In the genomic region with DNA sequence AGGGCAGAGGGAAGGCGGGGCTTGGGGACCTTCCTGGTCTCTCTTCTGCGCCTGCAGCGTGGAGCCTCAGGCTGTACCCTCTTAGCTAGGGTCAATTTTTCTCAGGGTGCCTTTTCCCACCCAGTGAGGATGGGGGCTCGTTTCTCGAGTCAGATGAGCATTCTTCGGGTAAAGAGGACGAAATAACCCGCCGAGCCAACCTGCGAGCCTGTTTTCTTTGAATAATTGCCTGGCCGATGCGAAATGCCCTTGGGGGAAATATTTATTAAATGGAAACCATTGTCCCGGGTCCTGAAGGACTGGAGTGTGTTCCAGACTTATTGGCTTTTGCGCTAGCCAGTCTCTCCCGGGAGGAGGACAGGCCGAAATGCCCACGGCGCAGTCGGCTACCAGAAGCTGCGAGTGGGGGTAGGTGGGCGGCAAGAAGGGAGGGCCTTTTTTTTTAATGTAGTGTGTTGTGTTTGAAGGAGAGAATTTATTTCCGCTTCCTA, we compare ENCODE assay signal across 22 mouse cellular contexts. TPM values are rescaled to one million over a fixed set of nuclear protein-coding genes. Genes with fewer than 3 reads are reported as not detected.
A peak's percentile ranks its signal among the peaks of the same experiment; 100 is the strongest.
DNase-seq lines count a peak whose midpoint lies in the region; ATAC-seq and TF ChIP-seq lines count a peak whose summit lies in the region.
"Had no signal": no experiment of that assay in that cellular context is flagged by ENCODE, and none has a peak within 500 bp of the region (broad histone marks: within the 10 kb centered on the region; RNA-seq: fewer than 3 reads in every experiment).

No protein-coding gene starts in this region.

- DNase-seq in forebrain, embryonic 11.5 days (ENCODE audit: low spot score): no peak
- DNase-seq in midbrain, embryonic 10.5 days (ENCODE audit: low spot score): no peak
- no peak for DNase-seq in limb, embryonic 14.5 days (ENCODE audit: low spot score)
- no peak for DNase-seq in adrenal gland, adult 2 months
- DNase-seq in urinary bladder, postnatal 4 days (ENCODE audit: low spot score in 2 of 2): no peak
- DNase-seq in thymus, postnatal 10 days (ENCODE audit: low spot score in 2 of 2): no peak
- DNase-seq: adrenal gland, postnatal 25 days; cerebellum, adult 11 months; heart, postnatal 10 days; kidney, adult 8-10 months; lung, adult 2 months; right cerebral cortex, postnatal 14 days; thymus, adult 18-20 months had no signal

- H3K9me3 ChIP-seq in forebrain, embryonic 13.5 days (replicated peaks): no peaks in the 10 kb centered on the region
- no peaks in the 10 kb centered on the region for H3K9me3 ChIP-seq in forebrain, embryonic 11.5 days (ENCODE audit: control insufficient read depth, low read length)
- no peaks in the 10 kb centered on the region for H3K9me3 ChIP-seq in midbrain, embryonic 13.5 days
- H3K9me3 ChIP-seq in midbrain, embryonic 10.5 days (replicated peaks): no peaks in the 10 kb centered on the region
- no peaks in the 10 kb centered on the region for H3K9me3 ChIP-seq in limb, embryonic 14.5 days (ENCODE audit: control insufficient read depth, low read length)

- no peak for ATAC-seq in forebrain, embryonic 13.5 days
- no peak for ATAC-seq in forebrain, embryonic 11.5 days (replicated peaks; ENCODE audit: low FRiP score)
- ATAC-seq in midbrain, embryonic 13.5 days: no peak
- ATAC-seq in limb, embryonic 14.5 days (ENCODE audit: low FRiP score, low read depth): no peak

- H3K4me3 ChIP-seq in forebrain, embryonic 13.5 days: no peak overlapping the region
- H3K4me3 ChIP-seq in forebrain, embryonic 11.5 days (ENCODE audit: low read depth, low read length): no peak overlapping the region
- peak overlapping the region; percentile 46; the same call in 1 of the 2 replicates for H3K4me3 ChIP-seq in midbrain, embryonic 13.5 days (replicated peaks)
- H3K4me3 ChIP-seq in midbrain, embryonic 10.5 days: no peak overlapping the region; the same call in 1 of the 2 replicates
- 0 out of 2 replicates have a peak overlapping the region, but pooled peaks have one; percentile 8 for H3K4me3 ChIP-seq in limb, embryonic 14.5 days (replicated peaks; ENCODE audit: low read length)
- H3K4me3 ChIP-seq: erythroblast, embryonic 14.5 days; layer of hippocampus, adult 2 months had no signal

- under 1% methylated on average over 22 of the region's 22 CpGs for WGBS in forebrain, embryonic 13.5 days
- 1% methylated on average over 22 of the region's 22 CpGs for WGBS in forebrain, embryonic 11.5 days
- WGBS in midbrain, embryonic 13.5 days: under 1% methylated on average over 22 of the region's 22 CpGs
- 3% methylated on average over 22 of the region's 22 CpGs for WGBS in midbrain, embryonic 10.5 days
- 2% methylated on average over 22 of the region's 22 CpGs for WGBS in limb, embryonic 14.5 days

- no peak overlapping the region for H3K9ac ChIP-seq in forebrain, embryonic 13.5 days
- no peak overlapping the region for H3K9ac ChIP-seq in forebrain, embryonic 11.5 days (ENCODE audit: low read length)
- no peak overlapping the region for H3K9ac ChIP-seq in midbrain, embryonic 13.5 days (replicated peaks)
- H3K9ac ChIP-seq in limb, embryonic 14.5 days (ENCODE audit: low read depth, low read length, severe bottlenecking): no peak overlapping the region

- no peaks in the 10 kb centered on the region for H3K36me3 ChIP-seq in forebrain, embryonic 13.5 days (ENCODE audit: poor library complexity, severe bottlenecking)
- no peaks in the 10 kb centered on the region for H3K36me3 ChIP-seq in forebrain, embryonic 11.5 days (ENCODE audit: control insufficient read depth, insufficient read depth, low read length)
- H3K36me3 ChIP-seq in midbrain, embryonic 13.5 days: no peaks in the 10 kb centered on the region
- no peaks in the 10 kb centered on the region for H3K36me3 ChIP-seq in midbrain, embryonic 10.5 days
- no peaks in the 10 kb centered on the region for H3K36me3 ChIP-seq in limb, embryonic 14.5 days (ENCODE audit: control insufficient read depth, insufficient read depth, low read length)

- no peak overlapping the region for H3K27ac ChIP-seq in forebrain, embryonic 13.5 days
- H3K27ac ChIP-seq in forebrain, embryonic 11.5 days (ENCODE audit: low read depth, low read length): no peak overlapping the region
- peak overlapping the region; percentile 19 for H3K27ac ChIP-seq in midbrain, embryonic 13.5 days
- no peak overlapping the region for H3K27ac ChIP-seq in midbrain, embryonic 10.5 days (replicated peaks)
- no peak overlapping the region for H3K27ac ChIP-seq in limb, embryonic 14.5 days (replicated peaks; ENCODE audit: low read depth, low read length)
- H3K27ac ChIP-seq: layer of hippocampus, adult 2 months had no signal

- peaks cover 30% of the 10 kb centered on the region for H3K4me1 ChIP-seq in forebrain, embryonic 13.5 days
- H3K4me1 ChIP-seq in forebrain, embryonic 11.5 days (replicated peaks; ENCODE audit: control insufficient read depth, insufficient read depth, low read length): peaks cover 14% of the 10 kb centered on the region
- H3K4me1 ChIP-seq in midbrain, embryonic 13.5 days (replicated peaks): peaks cover 37% of the 10 kb centered on the region
- H3K4me1 ChIP-seq in midbrain, embryonic 10.5 days: peaks cover 43% of the 10 kb centered on the region
- H3K4me1 ChIP-seq in limb, embryonic 14.5 days (ENCODE audit: control insufficient read depth, insufficient read depth, low read length): peaks cover 9% of the 10 kb centered on the region

- no peak for TF ChIP-seq POLR2A in limb, embryonic 14.5 days (IDR thresholded peaks at IDR 0.05; ENCODE audit: borderline replicate concordance, extremely low read depth, insufficient read depth, insufficient read length)

- H3K27me3 ChIP-seq in forebrain, embryonic 13.5 days: peaks cover 97% of the 10 kb centered on the region
- H3K27me3 ChIP-seq in forebrain, embryonic 11.5 days (ENCODE audit: control insufficient read depth, insufficient read depth, low read length): peaks cover 81% of the 10 kb centered on the region
- peaks cover 100% of the 10 kb centered on the region for H3K27me3 ChIP-seq in midbrain, embryonic 13.5 days
- peaks cover 100% of the 10 kb centered on the region for H3K27me3 ChIP-seq in midbrain, embryonic 10.5 days (ENCODE audit: low read depth, poor library complexity, severe bottlenecking)
- peaks cover 83% of the 10 kb centered on the region for H3K27me3 ChIP-seq in limb, embryonic 14.5 days (ENCODE audit: control insufficient read depth, insufficient read depth, low read length)

- H3K4me2 ChIP-seq in forebrain, embryonic 13.5 days: 0 out of 2 replicates have a peak overlapping the region, but pooled peaks have one; percentile 53
- no peak overlapping the region for H3K4me2 ChIP-seq in forebrain, embryonic 11.5 days (ENCODE audit: low read depth, low read length, severe bottlenecking)
- H3K4me2 ChIP-seq in midbrain, embryonic 13.5 days (replicated peaks): peak overlapping the region; percentile 54
- no peak overlapping the region for H3K4me2 ChIP-seq in limb, embryonic 14.5 days (replicated peaks; ENCODE audit: low read depth, low read length, severe bottlenecking)

RNA-seq across cellular contexts. Expression of gene Sox14, which starts 1.1 kb away (rescaled TPM):
- polyA plus RNA-seq in forebrain, embryonic 13.5 days (2015; fragmentation: Nextera tagmentation; extraction: Ambion mirVana): 4.2 and 8.1 TPM in 2 replicates
- polyA plus RNA-seq in forebrain, embryonic 11.5 days (2014; fragmentation: Nextera tagmentation; extraction: Ambion mirVana): 0.77 and 1.9 TPM in 2 replicates
- 80.3 and 112 TPM in 2 replicates for polyA plus RNA-seq in midbrain, embryonic 13.5 days (2015; fragmentation: Nextera tagmentation; extraction: Ambion mirVana)
- 1.3 and 10.0 TPM in 2 replicates for polyA plus RNA-seq in midbrain, embryonic 10.5 days (2016; fragmentation: Nextera tagmentation; extraction: Ambion mirVana)
- polyA plus RNA-seq in limb, embryonic 14.5 days (2012; rRNA removed): 0.08 and 0.18 TPM in 2 replicates
- polyA plus RNA-seq in limb, embryonic 14.5 days (2014; fragmentation: Nextera tagmentation; extraction: Ambion mirVana): 0.08 TPM in 1 of 2 replicates, not detected in the other
- total RNA-seq in adrenal gland, adult 2 months (2021): not detected
- polyA plus RNA-seq in adrenal gland, adult 2 months (2012; rRNA removed): not detected in 2 replicates
- total RNA-seq: adrenal gland, postnatal 25 days; common myeloid progenitor, adult 5-6 weeks; ES-E14; gastrocnemius, adult 8-10 months; heart, postnatal 10 days; layer of hippocampus, adult 2 months; left cerebral cortex, postnatal 25 days; megakaryocyte, adult 5-6 weeks had no signal
- polyA plus RNA-seq: erythroblast, embryonic 14.5 days; lung, adult 2 months had no signal

Comparison
In these comparisons a context has a peak if more than half of its experiments do, and no peak if none do; other contexts are left out.
1. H3K4me2 ChIP-seq: peak in forebrain, embryonic 13.5 days (single experiment) and midbrain, embryonic 13.5 days (single experiment); none in forebrain, embryonic 11.5 days (single experiment) and limb, embryonic 14.5 days (single experiment).
2. H3K4me3 ChIP-seq: peak in midbrain, embryonic 13.5 days (single experiment) and limb, embryonic 14.5 days (single experiment); none in forebrain, embryonic 13.5 days (single experiment), forebrain, embryonic 11.5 days (single experiment) and midbrain, embryonic 10.5 days (single experiment).